Mouse (Mus musculus) cerebellum, adult 2 months (tissue): ENCODE data around the gene Htr7. TPM values are rescaled to one million over a fixed set of nuclear protein-coding genes. Genes with fewer than 3 reads are reported as not detected.

Experiments
- DNase-seq, 2 experiments: peaks; one replicate each; pipeline ENCODE4 v3.0.0; 2021
- H3K27ac ChIP-seq: fragments of 200-500 bp; 2 replicates; pipeline ENCODE4 v1.5.1; 2012; ENCODE audit warnings: low read length, control low read depth, inconsistent platforms; ENCODE audit not compliant: insufficient read depth
- H3K27me3 ChIP-seq: fragments of 200-500 bp; 2 replicates; pipeline ENCODE4 v1.6.1; 2012; ENCODE audit warnings: inconsistent platforms, mild to moderate bottlenecking, low read length, moderate library complexity; ENCODE audit not compliant: control insufficient read depth, insufficient read depth
- H3K4me1 ChIP-seq: fragments of 200-500 bp; 2 replicates; pipeline ENCODE4 v1.6.1; 2011; ENCODE audit warnings: low read length; ENCODE audit not compliant: control insufficient read depth, insufficient read depth
- H3K4me3 ChIP-seq: fragments of 200-500 bp; replicated peaks from 2 replicates; pipeline ENCODE3; 2011; ENCODE audit warnings: mild to moderate bottlenecking, low read depth, low read length, control low read depth; ENCODE audit not compliant: insufficient read depth
- CTCF ChIP-seq: fragments of 200-500 bp; IDR thresholded peaks from 2 replicates; pipeline ENCODE4 v1.5.1; 2011; ENCODE audit warnings: low read depth, mild to moderate bottlenecking, control low read depth, low read length, moderate library complexity, borderline replicate concordance; ENCODE audit not compliant: insufficient read depth
- POLR2A ChIP-seq: fragments of 200-500 bp; IDR thresholded peaks from 2 replicates; pipeline ENCODE4 v1.6.1; 2011; ENCODE audit warnings: low read length, control low read depth, borderline replicate concordance; ENCODE audit not compliant: insufficient read depth
- WGBS: fragments of 180-500 bp; shearing (Covaris S2); methylation state at CpG from one replicate; pipeline ENCODE4 v1.1.7; 2018; 5-methylcytosine and 5-hydroxymethylcytosine counted together
- polyA plus RNA-seq: library from polyadenylated mRNA; depleted of rRNA; stranded (reverse); fragments of >200 nt; gene quantifications from 2 replicates; pipeline ENCODE4 v1.2.3, GENCODE M21; 2012; rRNA removed

The Htr7 gene
- polyA plus RNA-seq, 1 experiment, result 8.0 TPM

DNA sequence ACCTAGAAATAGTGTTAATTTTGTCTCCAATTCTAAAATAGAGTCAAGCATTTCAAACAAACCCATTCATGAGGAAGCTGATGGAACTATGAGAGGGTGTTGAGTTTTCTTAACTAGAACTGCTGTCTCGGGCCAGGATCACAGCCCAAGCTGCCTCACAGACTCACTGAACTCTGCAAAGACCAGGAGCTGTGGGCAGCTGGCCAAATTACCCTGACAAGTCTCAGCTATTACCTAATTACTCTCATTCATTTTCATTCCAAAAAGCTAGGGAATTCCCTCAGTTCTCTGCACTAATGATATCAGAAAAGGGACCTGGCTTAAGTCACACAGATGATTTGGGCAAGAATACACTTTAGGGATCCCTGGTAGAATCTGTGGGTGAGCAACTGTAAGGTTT is 107.4 kb downstream of the Htr7 start:
- no peaks in the 10 kb centered on the region for H3K27me3 ChIP-seq
- no peak overlapping the region for H3K27ac ChIP-seq
- no peak for TF ChIP-seq POLR2A
- TF ChIP-seq CTCF, result no peak
- no peak overlapping the region for H3K4me3 ChIP-seq
- no peak for DNase-seq
- H3K4me1 ChIP-seq, result no peaks in the 10 kb centered on the region
- 16% methylated on average over 1 of the region's 1 CpGs for WGBS

DNA sequence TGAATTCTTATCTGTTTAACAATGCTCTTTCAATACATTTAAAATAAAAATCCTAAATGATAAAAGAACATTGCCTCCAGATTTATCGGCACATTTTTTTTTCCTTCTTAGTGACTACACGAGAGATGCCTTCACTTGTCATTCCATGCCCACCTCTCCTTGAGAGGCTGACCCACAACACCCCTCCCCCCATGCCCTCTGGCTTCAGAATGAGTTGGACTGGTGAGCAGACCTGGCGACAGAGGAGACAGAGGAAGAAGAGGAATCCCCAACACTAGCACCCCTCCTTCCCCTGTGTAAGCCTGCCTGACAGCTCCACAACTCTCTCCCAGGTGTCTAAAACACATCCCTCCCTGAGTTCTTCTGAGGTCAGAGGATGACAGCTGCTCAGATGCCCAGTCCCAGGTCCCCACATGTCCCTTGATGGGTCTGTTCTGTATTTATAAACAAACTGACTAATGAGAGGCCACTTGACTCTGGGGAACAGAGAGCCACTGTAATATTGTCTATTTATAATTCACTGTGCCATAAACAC is 132.3 kb downstream of the Htr7 start:
- TF ChIP-seq CTCF, result no peak
- TF ChIP-seq POLR2A, result no peak
- H3K4me3 ChIP-seq, result no peak overlapping the region
- no peak overlapping the region for H3K27ac ChIP-seq
- peak in 1 of 2 experiments; percentile 8 for DNase-seq
- 39% methylated on average over 3 of the region's 3 CpGs for WGBS
- H3K4me1 ChIP-seq, result no peaks in the 10 kb centered on the region
- H3K27me3 ChIP-seq, result no peaks in the 10 kb centered on the region

DNA sequence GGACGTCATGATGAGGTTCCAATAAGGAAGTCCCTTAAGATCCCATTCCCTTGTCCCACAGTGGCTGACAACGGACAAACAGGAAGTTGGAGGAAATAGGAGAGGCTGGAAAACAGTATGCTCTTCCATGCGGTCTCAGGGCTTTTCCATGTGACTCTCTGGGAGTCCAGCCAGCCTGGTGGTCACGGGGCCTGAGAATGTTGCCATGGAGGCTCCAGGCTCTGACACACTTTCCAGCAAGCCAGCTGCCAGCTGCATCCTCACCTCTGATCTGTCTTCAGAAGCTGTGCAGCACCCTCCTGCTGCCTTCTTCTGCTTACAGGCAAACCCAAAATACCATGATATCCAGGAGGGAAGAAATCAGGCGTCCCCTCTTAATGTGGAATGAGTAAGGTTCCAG is 132.9 kb downstream of the Htr7 start:
- Histone ChIP-seq H3K4me3 (no peak overlapping the region), H3K27ac (no peak overlapping the region), H3K27me3 (no peaks in the 10 kb centered on the region), H3K4me1 (no peaks in the 10 kb centered on the region)
- WGBS, result 1% methylated on average over 5 of the region's 5 CpGs
- DNase-seq, result peak; percentile 47 to 63
- no peak for TF ChIP-seq POLR2A
- TF ChIP-seq CTCF, result no peak

Other genes starting within 250 kb of the Htr7 start
- 28.7 and 32.7 TPM in 2 replicates for gene Rpp30, start 26.2 kb upstream of the Htr7 start, polyA plus RNA-seq
- gene Ankrd1, start 62.6 kb upstream of the Htr7 start, polyA plus RNA-seq, result 0.05 and 0.07 TPM in 2 replicates